ENCODE assay signal across 19 mouse cellular contexts in the genomic region with DNA sequence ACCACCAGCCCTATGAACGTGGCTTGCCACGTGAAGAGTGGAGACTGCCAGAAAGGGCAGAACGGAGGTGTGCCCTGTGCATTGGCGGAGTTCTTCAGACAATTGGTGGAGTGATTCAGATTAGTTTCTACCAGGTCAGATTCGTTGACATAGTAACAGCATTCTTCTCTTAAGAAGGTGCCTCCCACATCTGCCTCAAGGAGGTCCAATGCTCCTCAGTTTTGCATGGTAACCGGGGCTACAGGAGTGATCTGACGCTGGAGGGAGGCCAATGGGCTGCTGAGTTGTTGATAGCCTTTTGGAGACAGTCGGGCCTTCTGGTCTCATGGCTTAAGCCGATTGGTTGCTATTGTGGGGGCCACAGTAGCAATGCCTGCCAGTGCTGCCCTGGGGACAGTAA. TPM values are rescaled to one million over a fixed set of nuclear protein-coding genes. Genes with fewer than 3 reads are reported as not detected.
DNase-seq lines count a peak whose midpoint lies in the region; ATAC-seq and TF ChIP-seq lines count a peak whose summit lies in the region.
"Had no signal": no experiment of that assay in that cellular context is flagged by ENCODE, and none has a peak within 500 bp of the region (broad histone marks: within the 10 kb centered on the region; RNA-seq: fewer than 3 reads in every experiment).

No protein-coding gene starts in this region.

- no peak for TF ChIP-seq POLR2A in lung, adult 2 months (IDR thresholded peaks at IDR 0.05; ENCODE audit: borderline replicate concordance, extremely low read depth, low read depth, low read length)
- no peak for TF ChIP-seq POLR2A in brain, embryonic 14.5 days (IDR thresholded peaks at IDR 0.05; ENCODE audit: borderline replicate concordance, extremely low read depth, insufficient read depth, insufficient read length, poor library complexity, severe bottlenecking)

- no peaks in the 10 kb centered on the region for H3K9me3 ChIP-seq in heart, embryonic 15.5 days (replicated peaks)
- H3K9me3 ChIP-seq in heart, embryonic 10.5 days = no peaks in the 10 kb centered on the region
- no peaks in the 10 kb centered on the region for H3K9me3 ChIP-seq in lung, embryonic 14.5 days (ENCODE audit: low read depth, low read length)
- H3K9me3 ChIP-seq: forebrain, embryonic 10.5 days; hindbrain, embryonic 12.5 days; limb, embryonic 12.5 days; liver, embryonic 15.5 days had no signal

- ATAC-seq in heart, embryonic 15.5 days (replicated peaks; ENCODE audit: insufficient number of reproducible peaks, insufficient read depth, low FRiP score, low read depth) = peak; percentile 60
- peak; percentile 74 for ATAC-seq in lung, embryonic 14.5 days (ENCODE audit: insufficient read depth)
- no peak for ATAC-seq in frontal cortex, adult (ENCODE audit: low TSS enrichment)

- H3K4me3 ChIP-seq in heart, embryonic 15.5 days = no peak overlapping the region
- no peak overlapping the region for H3K4me3 ChIP-seq in heart, embryonic 10.5 days
- H3K4me3 ChIP-seq in lung, embryonic 14.5 days (ENCODE audit: low read depth, low read length) = no peak overlapping the region
- no peak overlapping the region for H3K4me3 ChIP-seq in lung, adult 2 months (replicated peaks; ENCODE audit: extremely low read depth, low read depth, low read length)
- H3K4me3 ChIP-seq: forebrain, embryonic 10.5 days; hindbrain, embryonic 12.5 days; limb, embryonic 12.5 days; liver, embryonic 15.5 days; myocyte had no signal

- TF ChIP-seq CTCF in lung, embryonic 14.5 days (IDR thresholded peaks at IDR 0.05; ENCODE audit: low read depth) = no peak
- TF ChIP-seq CTCF in lung, adult 2 months (IDR thresholded peaks at IDR 0.05; ENCODE audit: insufficient read depth, low read length) = no peak
- no peak for TF ChIP-seq CTCF in brain, embryonic 14.5 days (IDR thresholded peaks at IDR 0.05; ENCODE audit: borderline replicate concordance, extremely low read depth, insufficient read depth, insufficient read length)

- H3K27ac ChIP-seq in heart, embryonic 15.5 days = no peak overlapping the region
- H3K27ac ChIP-seq in heart, embryonic 10.5 days = no peak overlapping the region
- H3K27ac ChIP-seq in lung, embryonic 14.5 days (ENCODE audit: low read depth) = no peak overlapping the region
- H3K27ac ChIP-seq: hindbrain, embryonic 12.5 days; limb, embryonic 12.5 days; liver, embryonic 15.5 days had no signal

- peaks cover 10% of the 10 kb centered on the region for H3K4me1 ChIP-seq in heart, embryonic 15.5 days (replicated peaks)
- H3K4me1 ChIP-seq in heart, embryonic 10.5 days = peaks cover 6% of the 10 kb centered on the region; the same call in 1 of the 2 replicates
- H3K4me1 ChIP-seq in lung, embryonic 14.5 days (ENCODE audit: insufficient read depth) = no peaks in the 10 kb centered on the region
- H3K4me1 ChIP-seq in lung, adult 2 months (ENCODE audit: control insufficient read depth, insufficient read depth, low read length) = no peaks in the 10 kb centered on the region
- H3K4me1 ChIP-seq: hindbrain, embryonic 12.5 days; limb, embryonic 12.5 days; liver, embryonic 15.5 days had no signal

- H3K9ac ChIP-seq in heart, embryonic 15.5 days = no peak overlapping the region
- H3K9ac ChIP-seq in lung, embryonic 14.5 days = no peak overlapping the region
- H3K9ac ChIP-seq: hindbrain, embryonic 12.5 days; limb, embryonic 12.5 days; liver, embryonic 15.5 days had no signal

- 36% methylated on average over 9 of the region's 9 CpGs for WGBS in heart, embryonic 15.5 days
- WGBS in heart, embryonic 10.5 days = 54% methylated on average over 9 of the region's 9 CpGs
- WGBS in lung, embryonic 14.5 days = 50% methylated on average over 9 of the region's 9 CpGs
- 44% methylated on average over 9 of the region's 9 CpGs for WGBS in lung, adult 2 months

- no peak overlapping the region for H3K4me2 ChIP-seq in heart, embryonic 15.5 days
- no peak overlapping the region for H3K4me2 ChIP-seq in lung, embryonic 14.5 days
- H3K4me2 ChIP-seq: hindbrain, embryonic 12.5 days; limb, embryonic 12.5 days; liver, embryonic 15.5 days had no signal

- no peaks in the 10 kb centered on the region for H3K27me3 ChIP-seq in heart, embryonic 15.5 days
- H3K27me3 ChIP-seq in heart, embryonic 10.5 days (ENCODE audit: insufficient read depth, poor library complexity, severe bottlenecking) = no peaks in the 10 kb centered on the region
- H3K27me3 ChIP-seq in lung, embryonic 14.5 days (ENCODE audit: insufficient read depth, low read length) = no peaks in the 10 kb centered on the region
- H3K27me3 ChIP-seq: hindbrain, embryonic 12.5 days; limb, embryonic 12.5 days; liver, embryonic 15.5 days had no signal

- no peaks in the 10 kb centered on the region for H3K36me3 ChIP-seq in heart, embryonic 15.5 days
- no peaks in the 10 kb centered on the region for H3K36me3 ChIP-seq in heart, embryonic 10.5 days
- H3K36me3 ChIP-seq in lung, embryonic 14.5 days (ENCODE audit: insufficient read depth) = no peaks in the 10 kb centered on the region
- H3K36me3 ChIP-seq: forebrain, embryonic 10.5 days; hindbrain, embryonic 12.5 days; limb, embryonic 12.5 days; liver, embryonic 15.5 days had no signal

- no peak for DNase-seq in heart, embryonic 10.5 days (ENCODE audit: low spot score)
- peak; percentile 37 for DNase-seq in lung, embryonic 14.5 days
- DNase-seq in lung, adult 2 months = no peak
- DNase-seq in brain, embryonic 14.5 days (ENCODE audit: low read depth) = peak; percentile 61
- DNase-seq in lung, postnatal 36 days = peak; percentile 74
- DNase-seq in layer of hippocampus, adult 9-10 months (ENCODE audit: low spot score) = no peak
- DNase-seq: cerebellum, postnatal 25 days; kidney, adult 18-20 months; thymus, postnatal 4 days had no signal

RNA-seq across cellular contexts. Expression of a gene that starts 10.6 kb away (rescaled TPM):
- 11.4 and 15.8 TPM in 2 replicates for polyA plus RNA-seq in heart, embryonic 15.5 days (2015; fragmentation: Nextera tagmentation; extraction: Ambion mirVana)
- polyA plus RNA-seq in heart, embryonic 10.5 days (2016; fragmentation: Nextera tagmentation; extraction: Ambion mirVana) = 5.4 and 5.5 TPM in 2 replicates
- 8.3 and 9.9 TPM in 2 replicates for polyA plus RNA-seq in lung, embryonic 14.5 days (2014; fragmentation: Nextera tagmentation; extraction: Ambion mirVana)
- polyA plus RNA-seq in lung, adult 2 months (2012; rRNA removed) = 95.4 and 110 TPM in 2 replicates
- 4.0 and 4.3 TPM in 2 replicates for polyA plus RNA-seq in brain, embryonic 14.5 days (2012; rRNA removed)

RNA-seq across cellular contexts. Expression of a gene that starts 37.8 kb away (rescaled TPM):
- polyA plus RNA-seq in heart, embryonic 15.5 days (2015; fragmentation: Nextera tagmentation; extraction: Ambion mirVana) = not detected in 2 replicates
- not detected in 2 replicates for polyA plus RNA-seq in heart, embryonic 10.5 days (2016; fragmentation: Nextera tagmentation; extraction: Ambion mirVana)
- not detected in 2 replicates for polyA plus RNA-seq in lung, embryonic 14.5 days (2014; fragmentation: Nextera tagmentation; extraction: Ambion mirVana)
- polyA plus RNA-seq in lung, adult 2 months (2012; rRNA removed) = not detected in 2 replicates
- not detected in 2 replicates for polyA plus RNA-seq in brain, embryonic 14.5 days (2012; rRNA removed)
- polyA plus RNA-seq: embryonic facial prominence, embryonic 11.5 days; forebrain, embryonic 10.5 days; hindbrain, embryonic 12.5 days; large intestine, adult 2 months; limb, embryonic 12.5 days; liver, embryonic 15.5 days; myocyte; spleen, adult 2 months had no signal

Comparison
In these comparisons a context has a peak if more than half of its experiments do, and no peak if none do; other contexts are left out.
1. DNase-seq: peak in lung, embryonic 14.5 days (single experiment), brain, embryonic 14.5 days (single experiment) and lung, postnatal 36 days (single experiment); none in heart, embryonic 10.5 days (single experiment), lung, adult 2 months (single experiment) and layer of hippocampus, adult 9-10 months (single experiment).